Mouse (Mus musculus): ENCODE measurements around the gene Vti1a. TPM values are rescaled to one million over a fixed set of nuclear protein-coding genes. Genes with fewer than 3 reads are reported as not detected.

The Vti1a gene
- polyA plus RNA-seq, 1 experiment from 2014 or later = 19.4 TPM

- H3K36me3 ChIP-seq (ENCODE audit: control insufficient read depth, insufficient read depth, low read length) = no peaks in the 10 kb centered on the region
- 32% methylated on average over 21 of the region's 21 CpGs for WGBS
- H3K27me3 ChIP-seq (ENCODE audit: control insufficient read depth, insufficient read depth, low read length) = no peaks in the 10 kb centered on the region
- no peak overlapping the region for H3K4me3 ChIP-seq (ENCODE audit: low read depth, low read length)
- DNase-seq (ENCODE audit: low spot score) (no peak), ATAC-seq (ENCODE audit: low FRiP score, low TSS enrichment) (no peak)
- H3K4me1 ChIP-seq (replicated peaks; ENCODE audit: control insufficient read depth, insufficient read depth) = no peaks in the 10 kb centered on the region
- H3K27ac ChIP-seq (replicated peaks) = no peak overlapping the region
- peak overlapping the region; percentile 47; the same call in 1 of the 2 replicates for H3K9ac ChIP-seq (ENCODE audit: low read length)
- peak overlapping the region; percentile 36 for H3K4me2 ChIP-seq (replicated peaks; ENCODE audit: low read depth)
- no peaks in the 10 kb centered on the region for H3K9me3 ChIP-seq (ENCODE audit: control insufficient read depth, low read length)
- TF ChIP-seq EP300 (optimal IDR thresholded peaks at IDR 0.05) (no peak), CTCF (IDR thresholded peaks at IDR 0.05; ENCODE audit: low read depth) (no peak)
Measured at GRCm38 (mm10) chr19:55469301-55470051, 153.4 kb downstream of the Vti1a start.

GRCm38 (mm10) chr19:55472582-55472981, 156.5 kb downstream of the Vti1a start:
- WGBS = 84% methylated on average over 8 of the region's 8 CpGs
- H3K36me3 ChIP-seq (ENCODE audit: control insufficient read depth, insufficient read depth, low read length) = no peaks in the 10 kb centered on the region
- no peak for TF ChIP-seq CTCF (IDR thresholded peaks at IDR 0.05; ENCODE audit: low read depth)
- TF ChIP-seq EP300 (optimal IDR thresholded peaks at IDR 0.05) = no peak
- DNase-seq (ENCODE audit: low spot score) (no peak), ATAC-seq (ENCODE audit: low FRiP score, low TSS enrichment) (no peak)
- H3K4me3 ChIP-seq (ENCODE audit: low read depth, low read length) = no peak overlapping the region
- H3K27me3 ChIP-seq (ENCODE audit: control insufficient read depth, insufficient read depth, low read length) = no peaks in the 10 kb centered on the region
- H3K4me2 ChIP-seq (replicated peaks; ENCODE audit: low read depth) = no peak overlapping the region
- no peaks in the 10 kb centered on the region for H3K9me3 ChIP-seq (ENCODE audit: control insufficient read depth, low read length)
- H3K27ac ChIP-seq (replicated peaks) = no peak overlapping the region
- H3K4me1 ChIP-seq (replicated peaks; ENCODE audit: control insufficient read depth, insufficient read depth) = no peaks in the 10 kb centered on the region
- H3K9ac ChIP-seq (ENCODE audit: low read length) = no peak overlapping the region

GRCm38 (mm10) chr19:55474225-55474624, 158.1 kb downstream of the Vti1a start:
- Histone ChIP-seq H3K36me3 (ENCODE audit: control insufficient read depth, insufficient read depth, low read length) (no peaks in the 10 kb centered on the region), H3K27me3 (ENCODE audit: control insufficient read depth, insufficient read depth, low read length) (no peaks in the 10 kb centered on the region), H3K4me3 (ENCODE audit: low read depth, low read length) (no peak overlapping the region), H3K9ac (ENCODE audit: low read length) (no peak overlapping the region), H3K4me1 (replicated peaks; ENCODE audit: control insufficient read depth, insufficient read depth) (no peaks in the 10 kb centered on the region), H3K9me3 (ENCODE audit: control insufficient read depth, low read length) (no peaks in the 10 kb centered on the region), H3K4me2 (replicated peaks; ENCODE audit: low read depth) (no peak overlapping the region), H3K27ac (replicated peaks) (no peak overlapping the region)
- DNase-seq (ENCODE audit: low spot score) (no peak), ATAC-seq (ENCODE audit: low FRiP score, low TSS enrichment) (no peak)
- TF ChIP-seq EP300 (optimal IDR thresholded peaks at IDR 0.05) = no peak
- no peak for TF ChIP-seq CTCF (IDR thresholded peaks at IDR 0.05; ENCODE audit: low read depth)
- 69% methylated on average over 4 of the region's 6 CpGs for WGBS

- DNase-seq (ENCODE audit: low spot score) (no peak), ATAC-seq (ENCODE audit: low FRiP score, low TSS enrichment) (no peak)
- WGBS = 60% methylated on average over 5 of the region's 5 CpGs
- H3K27me3 ChIP-seq (ENCODE audit: control insufficient read depth, insufficient read depth, low read length) = no peaks in the 10 kb centered on the region
- H3K9ac ChIP-seq (ENCODE audit: low read length) = no peak overlapping the region
- no peaks in the 10 kb centered on the region for H3K36me3 ChIP-seq (ENCODE audit: control insufficient read depth, insufficient read depth, low read length)
- TF ChIP-seq EP300 (optimal IDR thresholded peaks at IDR 0.05) (no peak), CTCF (IDR thresholded peaks at IDR 0.05; ENCODE audit: low read depth) (no peak)
- H3K4me2 ChIP-seq (replicated peaks; ENCODE audit: low read depth) = no peak overlapping the region
- no peaks in the 10 kb centered on the region for H3K9me3 ChIP-seq (ENCODE audit: control insufficient read depth, low read length)
- H3K4me1 ChIP-seq (replicated peaks; ENCODE audit: control insufficient read depth, insufficient read depth) = no peaks in the 10 kb centered on the region
- H3K4me3 ChIP-seq (ENCODE audit: low read depth, low read length) = no peak overlapping the region
- no peak overlapping the region for H3K27ac ChIP-seq (replicated peaks)
Measured at GRCm38 (mm10) chr19:55480526-55480925, 164.4 kb downstream of the Vti1a start.

- Histone ChIP-seq H3K27me3 (ENCODE audit: control insufficient read depth, insufficient read depth, low read length) (no peaks in the 10 kb centered on the region), H3K4me3 (ENCODE audit: low read depth, low read length) (no peak overlapping the region), H3K9ac (ENCODE audit: low read length) (no peak overlapping the region), H3K4me2 (replicated peaks; ENCODE audit: low read depth) (no peak overlapping the region), H3K4me1 (replicated peaks; ENCODE audit: control insufficient read depth, insufficient read depth) (no peaks in the 10 kb centered on the region), H3K36me3 (ENCODE audit: control insufficient read depth, insufficient read depth, low read length) (no peaks in the 10 kb centered on the region), H3K27ac (replicated peaks) (no peak overlapping the region), H3K9me3 (ENCODE audit: control insufficient read depth, low read length) (no peaks in the 10 kb centered on the region)
- ATAC-seq (ENCODE audit: low FRiP score, low TSS enrichment) (no peak), DNase-seq (ENCODE audit: low spot score) (no peak)
- TF ChIP-seq CTCF (IDR thresholded peaks at IDR 0.05; ENCODE audit: low read depth) = no peak
- TF ChIP-seq EP300 (optimal IDR thresholded peaks at IDR 0.05) = no peak
- WGBS = 36% methylated on average over 5 of the region's 5 CpGs
Measured at GRCm38 (mm10) chr19:55481308-55481707, 165.2 kb downstream of the Vti1a start.

- Histone ChIP-seq H3K4me1 (replicated peaks; ENCODE audit: control insufficient read depth, insufficient read depth) (no peaks in the 10 kb centered on the region), H3K36me3 (ENCODE audit: control insufficient read depth, insufficient read depth, low read length) (no peaks in the 10 kb centered on the region), H3K4me3 (ENCODE audit: low read depth, low read length) (no peak overlapping the region), H3K27ac (replicated peaks) (no peak overlapping the region), H3K4me2 (replicated peaks; ENCODE audit: low read depth) (no peak overlapping the region), H3K9me3 (ENCODE audit: control insufficient read depth, low read length) (no peaks in the 10 kb centered on the region), H3K27me3 (ENCODE audit: control insufficient read depth, insufficient read depth, low read length) (no peaks in the 10 kb centered on the region), H3K9ac (ENCODE audit: low read length) (no peak overlapping the region)
- 40% methylated on average over 5 of the region's 5 CpGs for whole genome bisulfite sequencing
- no peak for TF ChIP-seq EP300 (optimal IDR thresholded peaks at IDR 0.05)
- TF ChIP-seq CTCF (IDR thresholded peaks at IDR 0.05; ENCODE audit: low read depth) = no peak
- no peak for ATAC-seq (ENCODE audit: low FRiP score, low TSS enrichment)
- no peak for DNase-seq (ENCODE audit: low spot score)
Measured at GRCm38 (mm10) chr19:55483526-55483925, 167.4 kb downstream of the Vti1a start.

Measured in stomach, postnatal 0 days (tissue).